Mouse (Mus musculus) ES-Bruce4 (cell line): ENCODE measurements around the gene Sub1.

Experiments
- CTCF ChIP-seq: IDR thresholded peaks from one replicate; pipeline ENCODE4 v1.8.1; 2011; ENCODE audit warnings: low read depth, low read length
- EP300 ChIP-seq: IDR thresholded peaks from 2 replicates; pipeline ENCODE4 v1.6.1; 2011; ENCODE audit warnings: low read depth, low read length; ENCODE audit not compliant: insufficient read depth
- POLR2A ChIP-seq: IDR thresholded peaks from one replicate; pipeline ENCODE4 v1.8.1; 2011; ENCODE audit warnings: low read length; ENCODE audit not compliant: insufficient read depth

- no peak for TF ChIP-seq CTCF
- no peak for TF ChIP-seq POLR2A
- TF ChIP-seq EP300: no peak
Observed at GRCm38 (mm10) chr15:11968851-11969250, 27.9 kb downstream of the Sub1 start.
